Mouse (Mus musculus): ENCODE measurements around the gene Skap1. TPM values are rescaled to one million over a fixed set of nuclear protein-coding genes. Genes with fewer than 3 reads are reported as not detected.

Skap1 gene
- polyA plus RNA-seq, 1 experiment from 2014 or later = 1.1 TPM

GRCm38 (mm10) chr11:96796586-96796985, 332.2 kb downstream of the Skap1 start:
- WGBS = 72% methylated on average over 1 of the region's 1 CpGs
- ATAC-seq (ENCODE audit: insufficient read depth, low FRiP score, low read depth) = no peak
- H3K27me3 ChIP-seq (replicated peaks) = no peaks in the 10 kb centered on the region
- H3K27ac ChIP-seq = no peak overlapping the region
- no peak overlapping the region for H3K4me3 ChIP-seq (replicated peaks)
- no peak overlapping the region for H3K4me2 ChIP-seq
- no peak overlapping the region for H3K9ac ChIP-seq
- peaks cover 20% of the 10 kb centered on the region; the same call in 1 of the 2 replicates for H3K36me3 ChIP-seq
- no peaks in the 10 kb centered on the region for H3K9me3 ChIP-seq
- 0 out of 2 replicates have a peak, but pooled peaks cover 3% of the 10 kb centered on the region for H3K4me1 ChIP-seq

GRCm38 (mm10) chr11:96799511-96799910, 335.1 kb downstream of the Skap1 start:
- 87% methylated on average over 2 of the region's 2 CpGs for WGBS
- Histone ChIP-seq H3K4me1 (0 out of 2 replicates have a peak, but pooled peaks cover 3% of the 10 kb centered on the region), H3K9me3 (no peaks in the 10 kb centered on the region), H3K4me2 (no peak overlapping the region), H3K27me3 (replicated peaks) (no peaks in the 10 kb centered on the region), H3K9ac (no peak overlapping the region), H3K4me3 (replicated peaks) (no peak overlapping the region), H3K27ac (no peak overlapping the region), H3K36me3 (peaks cover 31% of the 10 kb centered on the region)
- ATAC-seq (ENCODE audit: insufficient read depth, low FRiP score, low read depth) = no peak

GRCm38 (mm10) chr11:96805606-96806005, 341.2 kb downstream of the Skap1 start:
- 90% methylated on average over 5 of the region's 5 CpGs for WGBS
- Histone ChIP-seq H3K27ac (no peak overlapping the region), H3K27me3 (replicated peaks) (no peaks in the 10 kb centered on the region), H3K9ac (no peak overlapping the region), H3K4me2 (no peak overlapping the region), H3K36me3 (peaks cover 48% of the 10 kb centered on the region), H3K4me1 (no peaks in the 10 kb centered on the region), H3K4me3 (replicated peaks) (no peak overlapping the region), H3K9me3 (no peaks in the 10 kb centered on the region)
- no peak for ATAC-seq (ENCODE audit: insufficient read depth, low FRiP score, low read depth)

- ATAC-seq (ENCODE audit: insufficient read depth, low FRiP score, low read depth) = no peak
- Histone ChIP-seq H3K4me3 (replicated peaks) (no peak overlapping the region), H3K9ac (no peak overlapping the region), H3K27ac (no peak overlapping the region), H3K9me3 (no peaks in the 10 kb centered on the region), H3K4me1 (no peaks in the 10 kb centered on the region), H3K27me3 (replicated peaks) (no peaks in the 10 kb centered on the region), H3K36me3 (peaks cover 37% of the 10 kb centered on the region), H3K4me2 (no peak overlapping the region)
- WGBS = 62% methylated on average over 1 of the region's 1 CpGs
Observed at GRCm38 (mm10) chr11:96808066-96808465, 343.7 kb downstream of the Skap1 start.

Other genes with a start within 250 kb of the Skap1 start
- gene Hoxb9, start 193.1 kb upstream of the Skap1 start, polyA plus RNA-seq (2015; fragmentation: Nextera tagmentation; extraction: Ambion mirVana) = 0.13 and 0.35 TPM in 2 replicates
- gene Hoxb8, start 182.7 kb upstream of the Skap1 start, polyA plus RNA-seq (2015; fragmentation: Nextera tagmentation; extraction: Ambion mirVana) = 1.1 and 1.9 TPM in 2 replicates
- gene Hoxb7, start 178.0 kb upstream of the Skap1 start, polyA plus RNA-seq (2015; fragmentation: Nextera tagmentation; extraction: Ambion mirVana) = 7.0 and 9.1 TPM in 2 replicates
- gene Hoxb6, start 172.1 kb upstream of the Skap1 start, polyA plus RNA-seq (2015; fragmentation: Nextera tagmentation; extraction: Ambion mirVana) = 7.5 and 10.7 TPM in 2 replicates
- 17.6 and 17.9 TPM in 2 replicates for gene Hoxb5, start 161.3 kb upstream of the Skap1 start, polyA plus RNA-seq (2015; fragmentation: Nextera tagmentation; extraction: Ambion mirVana)
- 3.4 and 3.6 TPM in 2 replicates for gene Hoxb4, start 146.3 kb upstream of the Skap1 start, polyA plus RNA-seq (2015; fragmentation: Nextera tagmentation; extraction: Ambion mirVana)
- 2.5 and 2.7 TPM in 2 replicates for gene Hoxb3, start 141.3 kb upstream of the Skap1 start, polyA plus RNA-seq (2015; fragmentation: Nextera tagmentation; extraction: Ambion mirVana)
- gene Hoxb2, start 114.1 kb upstream of the Skap1 start, polyA plus RNA-seq (2015; fragmentation: Nextera tagmentation; extraction: Ambion mirVana) = 20.3 and 21.0 TPM in 2 replicates
- gene Hoxb1, start 98.8 kb upstream of the Skap1 start, polyA plus RNA-seq (2015; fragmentation: Nextera tagmentation; extraction: Ambion mirVana) = 0.10 TPM in 1 of 2 replicates, not detected in the other

Measured in stomach, embryonic 15.5 days (tissue).